Mouse (Mus musculus) fat pad, adult 2 months (tissue): ENCODE data around the gene Olfr789.

Source experiments
- DNase-seq: peaks from one replicate; pipeline ENCODE4 v3.0.0-alpha.2; 2011; ENCODE audit warnings: low read depth, low spot score; ENCODE audit errors: extremely low read depth

Gene Olfr789

GRCm38 (mm10) chr10:129484452-129484851, at the start of gene Olfr789:
Gene Olfr789, plus strand, starts transcription at chr10:129484752.
- DNase-seq, result no peak

- no peak for DNase-seq
These were observed 23.0 kb upstream of the Olfr789 start, which contains the start of gene Olfr787 for GRCm38 (mm10) chr10:129461562-129461961. Gene Olfr787, plus strand, starts transcription at chr10:129461862.

- DNase-seq, result no peak
These were observed 13.9 kb upstream of the Olfr789 start, which contains the start of gene Olfr788 for GRCm38 (mm10) chr10:129470698-129471097. Gene Olfr788, plus strand, starts transcription at chr10:129470998.

GRCm38 (mm10) chr10:129473256-129473655, 11.3 kb upstream of the Olfr789 start:
- DNase-seq, result no peak

GRCm38 (mm10) chr10:129473723-129474122, 10.8 kb upstream of the Olfr789 start:
- DNase-seq, result no peak

GRCm38 (mm10) chr10:129490101-129490500, 5.5 kb downstream of the Olfr789 start:
- DNase-seq, result no peak

- no peak for DNase-seq
These were observed 13.6 kb downstream of the Olfr789 start, which contains the start of gene Olfr790 for GRCm38 (mm10) chr10:129498192-129498591. Gene Olfr790, plus strand, starts transcription at chr10:129498492.

GRCm38 (mm10) chr10:129521492-129521891, 36.9 kb downstream of the Olfr789 start, which contains the start of gene Olfr791:
Gene Olfr791, plus strand, starts transcription at chr10:129521792.
- no peak for DNase-seq

GRCm38 (mm10) chr10:129538862-129539261, 54.3 kb downstream of the Olfr789 start, which contains the start of gene Olfr792:
Gene Olfr792, plus strand, starts transcription at chr10:129539162.
- no peak for DNase-seq
